ENCODE assay signal across 18 mouse cellular contexts in genomic region chr2:146444009-146444408, GRCm38 (mm10).
DNase-seq lines count a peak whose midpoint lies in the region; ATAC-seq and TF ChIP-seq lines count a peak whose summit lies in the region.
"Had no signal": no experiment of that assay in that cellular context is flagged by ENCODE, and none has a peak within 500 bp of the region (broad histone marks: within the 10 kb centered on the region; RNA-seq: fewer than 3 reads in every experiment).

No protein-coding gene starts in this region.

- no peak overlapping the region for H3K27ac ChIP-seq in forebrain, embryonic 14.5 days (ENCODE audit: low read depth, low read length)
- no peak overlapping the region for H3K27ac ChIP-seq in forebrain, postnatal 0 days (ENCODE audit: low read depth, low read length)
- H3K27ac ChIP-seq in liver, postnatal 0 days (ENCODE audit: low read depth) = peak overlapping the region; percentile 70
- H3K27ac ChIP-seq in liver, embryonic 11.5 days (ENCODE audit: low read depth, low read length) = no peak overlapping the region
- H3K27ac ChIP-seq in hindbrain, embryonic 14.5 days = no peak overlapping the region
- H3K27ac ChIP-seq: forebrain, embryonic 13.5 days had no signal

- H3K27me3 ChIP-seq in forebrain, embryonic 14.5 days (replicated peaks; ENCODE audit: control insufficient read depth, insufficient read depth, low read length) = no peaks in the 10 kb centered on the region
- no peaks in the 10 kb centered on the region for H3K27me3 ChIP-seq in forebrain, postnatal 0 days (ENCODE audit: insufficient read depth, low read length)
- no peaks in the 10 kb centered on the region for H3K27me3 ChIP-seq in liver, postnatal 0 days (ENCODE audit: insufficient read depth, low read length)
- H3K27me3 ChIP-seq in liver, embryonic 11.5 days (replicated peaks; ENCODE audit: control insufficient read depth, insufficient read depth, low read length) = no peaks in the 10 kb centered on the region
- H3K27me3 ChIP-seq in hindbrain, embryonic 14.5 days (ENCODE audit: control insufficient read depth, insufficient read depth, low read length) = no peaks in the 10 kb centered on the region
- H3K27me3 ChIP-seq: forebrain, embryonic 13.5 days had no signal

- peaks cover 12% of the 10 kb centered on the region; the same call in 1 of the 2 replicates for H3K36me3 ChIP-seq in forebrain, embryonic 14.5 days (ENCODE audit: control insufficient read depth, insufficient read depth, low read length)
- peaks cover 8% of the 10 kb centered on the region; the same call in 1 of the 2 replicates for H3K36me3 ChIP-seq in forebrain, postnatal 0 days (ENCODE audit: insufficient read depth)
- H3K36me3 ChIP-seq in liver, postnatal 0 days (replicated peaks; ENCODE audit: insufficient read depth, low read length) = peaks cover 7% of the 10 kb centered on the region
- no peaks in the 10 kb centered on the region; the same call in 1 of the 2 replicates for H3K36me3 ChIP-seq in liver, embryonic 11.5 days (ENCODE audit: control insufficient read depth, insufficient read depth, low read length)
- H3K36me3 ChIP-seq in hindbrain, embryonic 14.5 days (replicated peaks; ENCODE audit: control insufficient read depth, insufficient read depth) = peaks cover 21% of the 10 kb centered on the region; the same call in 1 of the 2 replicates

- DNase-seq in forebrain, embryonic 14.5 days (ENCODE audit: low spot score) = peak; percentile 29
- no peak for DNase-seq in forebrain, postnatal 0 days
- peak; percentile 43 for DNase-seq in liver, postnatal 0 days
- no peak for DNase-seq in liver, embryonic 11.5 days (ENCODE audit: low spot score)
- peak; percentile 16 for DNase-seq in MN1 (ENCODE audit: low spot score)
- no peak for DNase-seq in hindbrain, embryonic 14.5 days (ENCODE audit: low spot score)
- no peak for DNase-seq in testis, postnatal 10 days (ENCODE audit: low spot score)
- DNase-seq: adrenal gland, adult 2 months; adrenal gland, postnatal 10 days; adrenal gland, postnatal 25 days; cerebellum, adult 11-12 months; cerebellum, adult 2 months; cerebellum, adult 9-10 months; cerebellum, postnatal 10 days; cerebellum, postnatal 25 days had no signal

- no peak overlapping the region for H3K4me2 ChIP-seq in forebrain, embryonic 14.5 days (ENCODE audit: low read length)
- H3K4me2 ChIP-seq in forebrain, postnatal 0 days (ENCODE audit: low read depth) = no peak overlapping the region
- no peak overlapping the region for H3K4me2 ChIP-seq in liver, postnatal 0 days (ENCODE audit: low read depth, low read length)
- no peak overlapping the region for H3K4me2 ChIP-seq in liver, embryonic 11.5 days
- H3K4me2 ChIP-seq in hindbrain, embryonic 14.5 days (replicated peaks) = no peak overlapping the region
- H3K4me2 ChIP-seq: forebrain, embryonic 13.5 days had no signal

- H3K4me3 ChIP-seq in forebrain, embryonic 14.5 days (ENCODE audit: low read depth, low read length) = no peak overlapping the region
- no peak overlapping the region for H3K4me3 ChIP-seq in forebrain, postnatal 0 days (ENCODE audit: low read depth, low read length)
- no peak overlapping the region for H3K4me3 ChIP-seq in liver, postnatal 0 days (ENCODE audit: low read depth, low read length)
- H3K4me3 ChIP-seq in liver, embryonic 11.5 days (ENCODE audit: low read depth, low read length) = no peak overlapping the region
- H3K4me3 ChIP-seq in hindbrain, embryonic 14.5 days (replicated peaks; ENCODE audit: low read length) = no peak overlapping the region
- H3K4me3 ChIP-seq: forebrain, embryonic 13.5 days had no signal

- no peak overlapping the region for H3K9ac ChIP-seq in forebrain, embryonic 14.5 days (ENCODE audit: low read length)
- no peak overlapping the region for H3K9ac ChIP-seq in forebrain, postnatal 0 days
- H3K9ac ChIP-seq in liver, postnatal 0 days (replicated peaks) = no peak overlapping the region
- H3K9ac ChIP-seq in liver, embryonic 11.5 days (ENCODE audit: low read depth, low read length) = no peak overlapping the region
- H3K9ac ChIP-seq in hindbrain, embryonic 14.5 days = no peak overlapping the region
- H3K9ac ChIP-seq: forebrain, embryonic 13.5 days had no signal

- 64% methylated on average over 3 of the region's 3 CpGs for WGBS in forebrain, embryonic 14.5 days
- WGBS in forebrain, postnatal 0 days = 65% methylated on average over 3 of the region's 3 CpGs
- 60% methylated on average over 3 of the region's 3 CpGs for WGBS in liver, postnatal 0 days (ENCODE audit: insufficient replicate concordance)
- 83% methylated on average over 3 of the region's 3 CpGs for WGBS in liver, embryonic 11.5 days
- WGBS in hindbrain, embryonic 14.5 days = 84% methylated on average over 3 of the region's 3 CpGs

- no peak for TF ChIP-seq CTCF in forebrain, postnatal 0 days (IDR thresholded peaks at IDR 0.05; ENCODE audit: low read depth)
- no peak for TF ChIP-seq CTCF in liver, postnatal 0 days (IDR thresholded peaks at IDR 0.05; ENCODE audit: low read depth)

- H3K9me3 ChIP-seq in forebrain, embryonic 14.5 days (replicated peaks; ENCODE audit: control insufficient read depth, low read length) = no peaks in the 10 kb centered on the region
- H3K9me3 ChIP-seq in forebrain, postnatal 0 days (ENCODE audit: low read length) = no peaks in the 10 kb centered on the region
- no peaks in the 10 kb centered on the region for H3K9me3 ChIP-seq in liver, postnatal 0 days (ENCODE audit: low read length)
- H3K9me3 ChIP-seq in liver, embryonic 11.5 days (ENCODE audit: control insufficient read depth, low read length) = no peaks in the 10 kb centered on the region
- H3K9me3 ChIP-seq in hindbrain, embryonic 14.5 days (ENCODE audit: control insufficient read depth, low read length) = no peaks in the 10 kb centered on the region
- H3K9me3 ChIP-seq: forebrain, embryonic 13.5 days; G1E had no signal

- TF ChIP-seq EP300 in liver, postnatal 0 days (IDR thresholded peaks at IDR 0.05; ENCODE audit: low read depth) = no peak

- no peaks in the 10 kb centered on the region for H3K4me1 ChIP-seq in forebrain, embryonic 14.5 days (ENCODE audit: control insufficient read depth, insufficient read depth, low read length)
- H3K4me1 ChIP-seq in forebrain, postnatal 0 days (ENCODE audit: insufficient read depth) = no peaks in the 10 kb centered on the region
- H3K4me1 ChIP-seq in liver, postnatal 0 days (ENCODE audit: insufficient read depth) = 0 out of 2 replicates have a peak, but pooled peaks cover 9% of the 10 kb centered on the region
- H3K4me1 ChIP-seq in liver, embryonic 11.5 days (replicated peaks; ENCODE audit: control insufficient read depth, insufficient read depth, low read length) = no peaks in the 10 kb centered on the region
- H3K4me1 ChIP-seq in hindbrain, embryonic 14.5 days (replicated peaks; ENCODE audit: control insufficient read depth, insufficient read depth, low read length) = no peaks in the 10 kb centered on the region
- H3K4me1 ChIP-seq: forebrain, embryonic 13.5 days had no signal

- ATAC-seq in forebrain, embryonic 14.5 days = no peak
- no peak for ATAC-seq in forebrain, postnatal 0 days
- ATAC-seq in liver, postnatal 0 days = peak; percentile 72
- no peak for ATAC-seq in liver, embryonic 11.5 days (replicated peaks; ENCODE audit: low FRiP score)
- no peak for ATAC-seq in hindbrain, embryonic 14.5 days (ENCODE audit: low FRiP score)
- ATAC-seq: forebrain, embryonic 13.5 days; forebrain, embryonic 16.5 days had no signal

Comparison
In these comparisons a context has a peak if more than half of its experiments do, and no peak if none do; other contexts are left out.
1. DNase-seq: peak in forebrain, embryonic 14.5 days (single experiment), liver, postnatal 0 days (single experiment) and MN1 (single experiment); none in forebrain, postnatal 0 days (single experiment), liver, embryonic 11.5 days (single experiment), hindbrain, embryonic 14.5 days (single experiment) and testis, postnatal 10 days (single experiment).